Mouse (Mus musculus): ENCODE results near the gene Cchcr1. TPM values are rescaled to one million over a fixed set of nuclear protein-coding genes. Genes with fewer than 3 reads are reported as not detected.

Gene Cchcr1
- polyA plus RNA-seq, 1 experiment, result 19.3 TPM

DNA sequence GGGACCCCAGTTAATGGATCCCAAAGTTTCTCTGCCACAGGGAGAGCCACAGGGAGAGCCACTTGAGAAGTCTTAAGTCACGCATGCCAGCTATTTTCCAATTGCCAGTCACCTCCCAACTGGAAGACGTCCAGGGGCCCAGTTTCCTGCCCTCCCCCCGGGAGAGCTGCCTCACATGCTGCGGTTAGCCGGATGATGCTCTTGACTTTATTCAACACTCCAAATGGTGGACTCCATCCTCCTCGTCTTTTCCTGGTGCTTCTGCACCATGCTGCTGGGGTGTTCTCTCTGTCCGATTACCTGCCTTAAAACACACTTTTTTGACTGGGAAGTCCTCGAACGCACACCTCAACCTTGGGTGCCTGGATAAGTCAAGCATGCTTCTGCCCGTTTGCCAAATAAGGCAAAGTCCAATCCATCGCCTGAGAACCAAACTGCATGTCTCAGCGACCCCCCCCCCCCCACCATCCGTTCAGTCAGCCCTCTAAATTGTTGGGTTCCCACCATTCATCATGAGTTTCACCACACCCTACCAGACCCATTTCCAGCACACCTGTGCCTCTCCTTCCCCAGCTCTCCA, 39.4 kb downstream of the Cchcr1 start:
- Histone ChIP-seq H3K27me3 (ENCODE audit: control insufficient read depth, insufficient read depth, low read length) (no peaks in the 10 kb centered on the region), H3K4me1 (replicated peaks; ENCODE audit: control insufficient read depth, insufficient read depth, low read length) (no peaks in the 10 kb centered on the region), H3K4me3 (ENCODE audit: control insufficient read depth, insufficient read depth, low read length) (no peak overlapping the region), H3K27ac (ENCODE audit: control insufficient read depth, insufficient read depth, low read length) (no peak overlapping the region), H3K36me3 (ENCODE audit: control insufficient read depth, insufficient read depth, low read length) (no peaks in the 10 kb centered on the region)
- 94% methylated on average over 13 of the region's 13 CpGs for WGBS
- no peak for DNase-seq
- TF ChIP-seq CTCF (IDR thresholded peaks at IDR 0.05; ENCODE audit: borderline replicate concordance, control insufficient read depth, extremely low read depth, insufficient read depth, low read length, poor library complexity) (no peak), POLR2A (IDR thresholded peaks at IDR 0.05; ENCODE audit: control insufficient read depth, extremely low read depth, insufficient read depth, low read length, poor library complexity) (no peak)

DNA sequence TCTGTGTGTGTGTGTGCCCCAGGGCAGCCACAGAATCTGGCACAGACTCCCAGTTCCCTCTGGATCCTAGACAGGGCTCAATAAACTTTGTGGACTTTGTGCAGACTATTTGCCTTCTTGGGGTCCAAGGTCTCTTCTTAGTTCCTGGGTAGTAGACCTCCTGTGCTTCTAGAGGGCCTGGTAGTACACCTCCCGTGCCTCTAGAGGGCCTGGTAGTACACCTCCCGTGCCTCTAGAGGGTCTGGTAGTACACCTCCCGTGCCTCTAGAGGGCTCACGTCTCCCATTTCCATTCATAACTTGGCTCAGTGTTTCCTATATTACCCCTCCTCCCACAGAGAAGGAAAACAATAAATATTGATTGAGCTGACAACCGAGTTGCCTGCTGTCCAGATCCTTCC, 39.9 kb downstream of the Cchcr1 start:
- no peak overlapping the region for H3K4me3 ChIP-seq (ENCODE audit: control insufficient read depth, insufficient read depth, low read length)
- 22% methylated on average over 5 of the region's 5 CpGs for WGBS
- TF ChIP-seq CTCF (IDR thresholded peaks at IDR 0.05; ENCODE audit: borderline replicate concordance, control insufficient read depth, extremely low read depth, insufficient read depth, low read length, poor library complexity) (peak; percentile 73; the same call in 1 of the 2 replicates), POLR2A (IDR thresholded peaks at IDR 0.05; ENCODE audit: control insufficient read depth, extremely low read depth, insufficient read depth, low read length, poor library complexity) (no peak)

DNA sequence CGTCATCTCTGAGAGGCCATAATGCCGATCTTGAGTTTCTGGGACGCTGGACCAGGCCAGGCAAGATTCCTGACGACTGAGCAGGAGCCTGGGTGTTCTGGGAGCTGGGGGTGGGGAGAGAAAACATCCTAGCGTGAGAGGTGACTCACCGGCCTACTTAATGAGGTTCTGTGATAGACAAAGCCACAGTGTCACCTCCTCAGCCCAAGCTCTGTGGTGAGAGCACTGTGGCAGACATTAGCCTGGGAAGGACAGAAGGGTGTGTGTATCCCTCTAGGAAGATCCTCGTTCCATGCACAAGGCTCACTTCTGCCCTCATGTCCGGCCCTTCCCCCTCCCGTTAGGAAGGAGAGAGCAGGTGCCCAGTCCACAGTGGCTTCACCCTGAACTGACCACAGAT, 40.5 kb downstream of the Cchcr1 start:
- no peaks in the 10 kb centered on the region for H3K27me3 ChIP-seq (ENCODE audit: control insufficient read depth, insufficient read depth, low read length)
- no peak for TF ChIP-seq POLR2A (IDR thresholded peaks at IDR 0.05; ENCODE audit: control insufficient read depth, extremely low read depth, insufficient read depth, low read length, poor library complexity)
- no peak for TF ChIP-seq CTCF (IDR thresholded peaks at IDR 0.05; ENCODE audit: borderline replicate concordance, control insufficient read depth, extremely low read depth, insufficient read depth, low read length, poor library complexity)
- H3K4me3 ChIP-seq (ENCODE audit: control insufficient read depth, insufficient read depth, low read length), result no peak overlapping the region
- no peak overlapping the region for H3K27ac ChIP-seq (ENCODE audit: control insufficient read depth, insufficient read depth, low read length)
- no peaks in the 10 kb centered on the region for H3K4me1 ChIP-seq (replicated peaks; ENCODE audit: control insufficient read depth, insufficient read depth, low read length)
- no peaks in the 10 kb centered on the region for H3K36me3 ChIP-seq (ENCODE audit: control insufficient read depth, insufficient read depth, low read length)
- WGBS, result 83% methylated on average over 9 of the region's 9 CpGs
- DNase-seq, result no peak

More for the DNA sequence above, 39.9 kb downstream of the Cchcr1 start:
- Histone ChIP-seq H3K4me1 (replicated peaks; ENCODE audit: control insufficient read depth, insufficient read depth, low read length) (no peaks in the 10 kb centered on the region), H3K36me3 (ENCODE audit: control insufficient read depth, insufficient read depth, low read length) (no peaks in the 10 kb centered on the region), H3K27me3 (ENCODE audit: control insufficient read depth, insufficient read depth, low read length) (no peaks in the 10 kb centered on the region), H3K27ac (ENCODE audit: control insufficient read depth, insufficient read depth, low read length) (no peak overlapping the region)
- DNase-seq, result peak; percentile 62

DNA sequence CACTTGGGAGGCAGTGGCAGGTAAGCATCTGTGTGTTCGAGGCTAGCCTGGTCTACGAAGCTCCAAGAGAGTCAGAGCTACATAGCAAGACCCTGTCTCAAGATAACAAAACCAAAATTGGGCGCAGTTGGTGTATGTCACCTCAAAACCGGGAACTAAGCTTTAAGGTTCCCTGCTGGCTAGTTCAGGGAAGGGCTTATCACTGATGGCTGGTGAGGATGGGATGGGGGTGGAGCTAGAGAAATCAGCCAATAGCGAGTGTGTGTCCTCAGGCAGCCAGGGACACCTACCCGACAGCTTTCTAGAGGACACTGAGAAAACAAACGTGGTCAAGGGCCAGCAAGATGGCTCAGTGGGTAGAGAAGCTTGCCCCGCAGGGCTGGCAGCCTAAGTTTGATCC, 41.3 kb downstream of the Cchcr1 start:
- no peak for DNase-seq
- WGBS, result 69% methylated on average over 8 of the region's 8 CpGs
- Histone ChIP-seq H3K36me3 (ENCODE audit: control insufficient read depth, insufficient read depth, low read length) (no peaks in the 10 kb centered on the region), H3K27me3 (ENCODE audit: control insufficient read depth, insufficient read depth, low read length) (no peaks in the 10 kb centered on the region), H3K4me1 (replicated peaks; ENCODE audit: control insufficient read depth, insufficient read depth, low read length) (no peaks in the 10 kb centered on the region), H3K27ac (ENCODE audit: control insufficient read depth, insufficient read depth, low read length) (no peak overlapping the region), H3K4me3 (ENCODE audit: control insufficient read depth, insufficient read depth, low read length) (no peak overlapping the region)
- no peak for TF ChIP-seq CTCF (IDR thresholded peaks at IDR 0.05; ENCODE audit: borderline replicate concordance, control insufficient read depth, extremely low read depth, insufficient read depth, low read length, poor library complexity)
- TF ChIP-seq POLR2A (IDR thresholded peaks at IDR 0.05; ENCODE audit: control insufficient read depth, extremely low read depth, insufficient read depth, low read length, poor library complexity), result no peak

DNA sequence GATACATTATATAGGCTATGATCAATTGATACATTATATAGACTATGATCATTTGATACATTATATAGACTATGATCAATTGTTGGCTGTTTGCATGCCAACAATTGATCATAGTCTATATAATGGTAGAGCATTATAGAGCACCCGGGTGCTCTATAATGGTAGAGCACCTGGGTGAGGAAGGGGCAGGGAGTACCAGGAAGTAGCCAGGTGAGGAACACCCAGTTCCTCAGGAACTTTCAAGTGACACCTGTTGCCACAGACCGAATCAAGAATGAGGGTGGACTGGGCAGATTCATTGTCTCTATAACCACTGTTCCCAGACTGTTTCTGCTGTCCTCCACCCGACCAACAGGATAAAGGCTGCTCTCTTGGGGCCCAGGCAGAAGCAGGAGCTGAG, 50.2 kb downstream of the Cchcr1 start, which contains the start of gene 2300002M23Rik:
TSS of gene 2300002M23Rik (plus strand) at position 301 of the 400 bp plus-strand sequence.
- Histone ChIP-seq H3K27me3 (ENCODE audit: control insufficient read depth, insufficient read depth, low read length) (no peaks in the 10 kb centered on the region), H3K27ac (ENCODE audit: control insufficient read depth, insufficient read depth, low read length) (no peak within 1 kb of the TSS), H3K4me1 (replicated peaks; ENCODE audit: control insufficient read depth, insufficient read depth, low read length) (peaks cover 23% of the 10 kb centered on the region), H3K4me3 (ENCODE audit: control insufficient read depth, insufficient read depth, low read length) (no peak within 1 kb of the TSS), H3K36me3 (ENCODE audit: control insufficient read depth, insufficient read depth, low read length) (no peaks in the 10 kb centered on the region)
- WGBS, result 59% methylated on average over 3 of the region's 3 CpGs
- no peak for DNase-seq
- TF ChIP-seq POLR2A (IDR thresholded peaks at IDR 0.05; ENCODE audit: control insufficient read depth, extremely low read depth, insufficient read depth, low read length, poor library complexity) (no peak), CTCF (IDR thresholded peaks at IDR 0.05; ENCODE audit: borderline replicate concordance, control insufficient read depth, extremely low read depth, insufficient read depth, low read length, poor library complexity) (no peak)

DNA sequence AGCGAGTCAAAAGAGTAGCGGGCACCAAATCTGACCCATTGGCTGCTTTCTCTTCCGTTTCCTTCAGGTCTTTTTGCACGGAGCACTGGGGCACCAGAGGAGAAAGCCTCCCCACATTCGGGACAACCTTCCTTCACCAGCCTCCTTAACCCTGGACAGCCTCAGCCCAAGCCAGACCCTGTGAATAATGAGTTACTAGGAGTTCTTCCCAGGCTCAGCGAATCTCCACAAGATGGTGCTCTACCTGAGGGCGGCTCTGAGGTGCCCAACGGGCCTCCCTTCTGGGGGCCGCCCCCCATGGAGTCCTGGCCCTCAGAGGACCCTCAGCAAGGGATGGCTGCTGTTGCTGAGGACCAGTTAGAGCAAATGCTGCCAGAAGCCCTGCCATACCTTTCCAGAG, 50.9 kb downstream of the Cchcr1 start:
- WGBS, result 52% methylated on average over 9 of the region's 9 CpGs
- no peak overlapping the region for H3K4me3 ChIP-seq (ENCODE audit: control insufficient read depth, insufficient read depth, low read length)
- TF ChIP-seq CTCF (IDR thresholded peaks at IDR 0.05; ENCODE audit: borderline replicate concordance, control insufficient read depth, extremely low read depth, insufficient read depth, low read length, poor library complexity), result no peak
- no peak for TF ChIP-seq POLR2A (IDR thresholded peaks at IDR 0.05; ENCODE audit: control insufficient read depth, extremely low read depth, insufficient read depth, low read length, poor library complexity)

More for the DNA sequence above, 50.9 kb downstream of the Cchcr1 start:
- DNase-seq, result no peak
- Histone ChIP-seq H3K27ac (ENCODE audit: control insufficient read depth, insufficient read depth, low read length) (no peak overlapping the region), H3K27me3 (ENCODE audit: control insufficient read depth, insufficient read depth, low read length) (no peaks in the 10 kb centered on the region), H3K36me3 (ENCODE audit: control insufficient read depth, insufficient read depth, low read length) (no peaks in the 10 kb centered on the region), H3K4me1 (replicated peaks; ENCODE audit: control insufficient read depth, insufficient read depth, low read length) (peaks cover 23% of the 10 kb centered on the region)

All from thymus, adult 2 months (tissue).